Mouse (Mus musculus) kidney, postnatal 25 days (tissue): ENCODE measurements around the gene Gm5475.

Experiments
- DNase-seq, 2 experiments: peaks; one replicate each; pipeline ENCODE4 v3.0.0; 2021; ENCODE audit warnings: mixed read lengths in 2 of 2

The Gm5475 gene

DNA sequence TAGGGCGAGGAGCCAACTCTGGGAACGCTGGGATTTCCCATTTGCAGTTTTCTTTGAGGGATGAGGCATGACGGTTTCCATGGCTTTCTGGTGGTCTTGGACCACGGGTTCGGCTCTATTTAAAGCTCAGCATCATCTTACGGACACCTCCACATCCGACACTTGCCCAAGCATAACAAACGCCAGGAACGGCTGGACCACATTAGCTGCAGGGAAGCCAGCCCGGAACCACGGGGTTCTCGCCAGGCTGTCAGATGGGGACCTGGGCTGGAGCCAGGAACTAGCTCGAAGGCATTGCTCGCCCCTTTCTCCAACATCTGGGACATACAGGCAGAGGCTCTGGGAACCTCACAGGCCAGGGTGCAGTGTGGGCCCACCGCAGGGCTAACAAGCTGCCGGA, 29.3 kb downstream of the Gm5475 start:
- peak; percentile 56 to 62 for DNase-seq

DNA sequence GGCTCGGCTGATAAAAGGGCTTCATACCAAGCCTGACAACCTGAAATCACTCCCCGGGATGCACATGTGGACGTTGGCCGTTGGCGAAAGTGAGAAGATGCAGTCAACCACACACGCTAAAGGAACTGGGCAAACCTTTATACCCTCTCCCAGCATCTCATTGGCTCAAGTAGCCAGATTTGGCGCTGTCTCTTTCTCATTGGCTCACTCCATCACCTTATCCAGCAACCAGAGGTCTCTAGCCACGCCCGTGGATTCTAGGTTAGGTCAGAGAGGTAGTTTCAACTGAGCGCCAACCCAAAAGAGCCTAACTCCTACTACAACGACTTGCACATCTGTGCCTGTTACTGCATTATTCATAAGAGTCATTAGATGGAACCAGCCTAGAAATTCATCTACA, 30.5 kb downstream of the Gm5475 start:
- no peak for DNase-seq

DNA sequence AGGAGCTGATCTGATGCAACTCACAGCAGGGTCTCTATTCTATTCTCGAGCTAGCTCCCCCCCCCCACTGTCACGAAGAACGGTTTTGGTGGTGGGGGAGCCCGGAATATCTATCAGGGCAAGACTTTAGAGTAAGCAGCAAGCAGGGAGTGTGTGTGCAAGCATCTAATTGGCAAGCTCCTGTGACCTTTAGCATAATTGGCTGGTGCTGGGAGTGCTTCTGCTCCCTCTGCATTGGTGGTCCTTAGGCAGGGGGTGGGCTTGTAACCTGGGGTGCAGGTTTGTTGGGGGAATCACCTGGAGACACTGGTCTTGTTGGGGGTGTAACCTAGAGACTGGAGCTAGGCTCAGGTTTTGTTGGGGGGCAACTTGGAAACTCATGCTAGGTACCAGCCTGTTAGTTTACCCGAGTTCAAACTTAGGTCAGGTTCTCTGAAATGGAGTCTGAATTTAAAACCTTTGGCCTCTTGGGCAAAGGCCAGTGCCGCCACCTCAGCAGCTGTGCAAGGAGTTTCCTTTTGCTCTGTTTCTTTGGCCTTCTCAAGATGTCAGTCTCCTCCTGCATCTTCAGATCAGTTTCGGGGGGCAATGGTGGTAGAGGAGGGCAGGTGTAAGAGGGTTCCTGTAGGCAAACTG, 34.5 kb downstream of the Gm5475 start:
- peak; percentile 85 to 89 for DNase-seq

DNA sequence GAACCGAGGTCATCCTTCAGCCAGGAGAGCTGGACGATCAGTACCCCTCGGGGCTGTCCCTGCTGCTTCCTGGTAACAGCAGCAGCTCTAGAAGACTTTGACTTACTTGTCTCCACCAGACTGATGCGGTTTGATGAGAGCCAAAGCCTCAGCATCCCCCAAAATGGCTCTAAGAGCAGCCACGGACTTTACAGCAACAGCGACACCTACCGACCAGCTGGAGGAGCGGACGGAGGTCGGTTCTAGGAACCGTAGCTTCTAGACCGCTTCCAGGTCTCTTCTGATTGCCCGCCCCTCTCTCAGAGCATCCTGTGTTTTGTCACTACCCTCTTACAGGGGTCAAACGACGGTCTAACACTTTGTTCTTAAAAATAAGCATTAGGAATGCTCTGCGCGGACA, 35.4 kb downstream of the Gm5475 start:
- DNase-seq: peak; percentile 76 to 82

DNA sequence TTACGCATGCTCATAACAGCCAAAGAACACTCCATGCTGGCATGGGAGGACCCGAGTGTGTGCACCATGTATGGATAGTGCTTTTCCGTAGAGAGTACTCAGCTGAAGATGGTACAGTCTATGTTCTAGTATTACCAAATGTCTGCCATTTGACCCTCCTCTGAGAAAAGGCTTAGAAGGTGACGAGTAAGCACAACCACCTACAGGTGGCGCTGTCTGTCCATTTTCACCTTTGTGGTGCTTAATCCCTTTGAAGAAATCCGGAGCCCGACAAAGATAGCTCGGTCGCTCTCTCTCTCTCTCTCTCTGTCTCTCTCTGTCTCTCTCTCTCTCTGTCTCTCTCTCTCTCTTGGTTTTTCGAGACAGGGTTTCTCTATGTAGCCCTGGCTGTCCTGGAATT, 36.1 kb downstream of the Gm5475 start:
- DNase-seq: peak; percentile 83 to 84

DNA sequence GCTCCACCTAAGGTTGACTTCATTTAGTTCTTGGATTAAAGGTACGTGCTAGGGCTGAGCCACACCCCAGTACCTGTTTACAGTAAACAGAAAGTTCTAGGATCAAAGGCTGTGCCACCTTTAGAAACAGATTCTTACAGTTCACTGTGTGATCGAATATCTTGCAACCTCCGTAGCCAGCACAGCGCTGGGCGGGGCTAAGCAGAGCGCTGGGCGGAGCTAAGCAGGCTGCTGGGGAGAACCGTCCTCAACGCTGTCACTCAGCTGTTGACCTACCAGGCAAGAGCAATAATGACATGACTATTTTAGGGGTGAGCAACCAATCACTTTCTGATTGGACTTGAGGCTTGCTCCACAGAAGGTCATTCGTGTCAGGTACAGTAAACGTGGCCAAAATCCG, 39.0 kb downstream of the Gm5475 start:
- DNase-seq: peak; percentile 64 to 76

DNA sequence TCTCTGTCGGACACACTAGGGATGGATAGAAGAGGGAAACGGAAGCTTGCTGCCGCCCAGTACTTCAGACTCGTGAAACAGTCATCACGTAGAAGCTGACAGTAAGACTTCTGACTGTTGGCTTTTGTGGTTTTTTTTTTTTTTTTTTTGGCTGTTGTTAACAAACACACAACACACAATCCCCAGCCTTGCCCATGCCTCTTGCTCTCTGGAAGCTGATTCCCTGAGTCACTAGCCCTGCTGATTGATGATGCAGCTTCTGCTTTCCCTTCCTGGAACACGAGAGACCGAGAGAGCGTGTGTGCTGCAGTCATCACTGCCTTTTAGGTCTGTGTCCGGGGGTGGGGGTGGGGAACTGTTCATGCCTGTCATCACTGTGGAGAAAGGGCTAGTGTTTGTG, 39.7 kb downstream of the Gm5475 start:
- DNase-seq: no peak

DNA sequence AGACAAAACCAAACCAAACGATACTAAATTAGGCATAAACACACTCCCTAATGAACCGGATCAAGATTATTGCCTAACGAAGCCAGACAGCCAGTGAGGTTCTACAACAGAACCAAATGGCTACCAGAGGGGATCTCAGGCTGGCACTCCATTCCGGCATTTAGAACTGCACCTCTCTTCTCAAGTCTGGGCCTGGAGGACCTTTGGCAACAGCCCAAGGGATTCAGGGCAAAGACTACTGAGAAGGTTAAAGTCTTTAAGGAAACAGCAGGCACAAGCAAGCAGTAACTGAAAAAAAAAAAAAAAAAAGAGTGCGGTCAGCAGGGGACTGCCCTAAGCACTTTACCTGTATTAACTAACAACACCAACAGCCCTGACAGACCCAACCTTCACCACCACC, 40.1 kb downstream of the Gm5475 start:
- DNase-seq: peak; percentile 87 to 91

DNA sequence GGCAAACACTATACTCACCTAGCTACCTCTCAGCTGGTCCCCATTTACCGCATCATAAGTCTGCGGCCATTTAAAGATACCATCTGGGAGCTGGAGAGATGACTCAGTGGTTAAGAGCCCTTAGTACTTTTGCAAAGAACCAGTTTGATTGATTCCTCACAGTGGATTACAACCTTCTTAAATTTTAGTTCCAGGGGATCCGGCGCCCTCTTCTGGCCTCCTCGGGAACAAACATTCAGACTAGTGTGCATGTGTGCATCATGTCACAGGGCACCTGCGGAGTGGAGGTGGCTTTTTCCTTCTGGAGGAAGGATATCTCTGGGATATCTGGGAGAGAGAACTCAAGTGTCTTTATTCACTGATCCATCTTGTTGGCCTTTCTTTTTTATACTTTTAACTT, 41.8 kb downstream of the Gm5475 start:
- DNase-seq: peak; percentile 83 to 88

DNA sequence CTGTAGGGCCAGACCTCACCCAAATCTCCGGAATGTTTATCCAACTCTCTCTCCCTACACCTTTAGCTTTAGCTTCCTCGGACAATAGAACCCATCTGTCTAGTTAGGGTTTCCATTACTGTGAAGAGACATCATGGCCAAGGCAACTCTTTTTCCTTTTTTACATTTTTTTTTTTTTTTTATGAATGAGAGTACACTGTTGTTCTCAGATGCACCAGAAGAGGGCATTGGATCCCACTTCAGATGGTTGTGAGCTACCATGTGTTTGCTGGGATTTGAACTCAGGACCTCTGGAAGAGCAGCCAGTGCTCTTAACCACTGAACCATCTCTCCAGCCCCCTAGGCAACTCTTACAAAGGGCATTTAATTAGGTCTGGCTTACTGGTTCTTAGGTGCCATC, 43.5 kb downstream of the Gm5475 start:
- no peak for DNase-seq

DNA sequence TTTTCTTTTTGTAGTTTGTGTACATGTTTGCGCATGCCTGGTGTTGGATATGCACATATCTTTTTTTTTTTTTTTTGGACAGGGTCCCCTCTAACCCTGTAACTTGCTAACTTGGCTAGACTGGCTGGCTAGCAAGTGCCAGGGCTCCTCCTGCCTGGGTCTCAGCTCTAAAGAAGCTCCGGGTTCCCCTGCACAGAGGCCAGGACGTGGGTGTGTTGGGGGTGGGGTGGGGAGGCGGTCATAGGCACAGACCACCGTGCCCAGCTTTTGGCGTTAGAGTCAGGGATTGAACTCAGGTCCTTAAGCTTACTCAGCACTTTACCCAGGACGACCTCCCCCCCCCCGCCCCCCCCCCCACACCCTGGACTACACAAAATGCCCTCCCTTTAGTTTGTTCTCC, 45.8 kb downstream of the Gm5475 start:
- DNase-seq: no peak

DNA sequence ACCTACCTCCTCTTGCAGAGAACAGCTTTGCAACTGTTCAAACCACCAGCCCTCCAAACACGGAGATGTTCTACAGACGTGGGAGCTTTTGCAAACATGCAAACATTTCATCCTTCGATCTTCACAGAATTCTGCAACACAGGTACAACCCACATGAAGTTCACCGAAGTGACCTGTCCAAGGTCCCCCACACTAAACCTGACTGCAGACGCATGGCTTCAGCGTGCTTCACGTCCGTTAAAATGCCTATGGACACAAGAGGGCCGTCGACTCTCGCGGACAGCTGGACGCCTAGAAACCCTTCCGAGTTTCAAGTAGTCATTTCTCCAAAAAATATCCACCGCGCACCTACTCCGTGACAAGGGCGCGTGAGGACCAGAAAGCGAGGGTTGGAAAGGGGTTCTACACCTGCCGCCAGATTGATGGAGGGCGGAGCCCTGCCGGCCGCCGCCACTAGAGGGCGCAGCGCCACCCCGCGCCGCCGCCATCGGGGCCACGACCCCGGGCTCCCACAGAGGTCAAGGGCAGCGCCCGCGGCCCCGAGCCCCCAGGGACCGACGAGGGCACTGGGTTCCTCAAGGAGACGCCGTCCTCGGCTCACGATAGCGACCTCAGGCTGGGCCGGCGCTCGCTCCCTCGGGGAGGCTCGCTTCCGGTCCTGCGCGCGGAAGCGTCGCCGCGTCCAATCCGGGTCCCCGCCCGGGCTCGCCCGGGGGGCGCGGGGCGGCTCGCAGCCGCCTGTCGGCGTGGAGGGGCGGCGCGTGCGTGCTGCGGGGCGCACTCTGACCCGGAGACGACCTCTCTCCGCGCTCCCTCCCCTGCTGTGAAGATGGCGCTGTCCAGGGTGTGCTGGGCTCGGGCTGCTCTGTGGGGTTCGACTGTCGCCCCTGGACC, 46.6 kb downstream of the Gm5475 start, which contains the start of gene Letmd1:
TSS of gene Letmd1 (plus strand) at position 729 of the 894 bp plus-strand sequence.
- peak; percentile 88 to 95 for DNase-seq

DNA sequence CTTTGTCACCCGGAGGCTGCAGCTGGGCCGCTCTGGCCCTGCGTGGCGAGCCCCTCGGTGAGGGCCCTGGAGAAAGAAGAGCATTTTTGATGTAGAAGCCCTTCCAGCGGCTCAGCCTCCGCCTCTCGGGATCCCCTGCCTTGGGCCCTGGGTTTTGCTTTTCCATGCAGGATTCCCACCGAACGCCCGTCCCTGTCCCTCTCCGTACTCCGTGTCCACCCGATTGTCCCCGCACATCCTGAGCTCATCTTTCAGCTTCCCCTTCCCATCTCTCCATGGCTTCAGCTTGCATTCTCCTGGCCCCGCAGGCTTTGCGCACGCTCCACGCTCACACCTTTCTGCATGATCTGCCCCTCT, 47.2 kb downstream of the Gm5475 start:
- no peak for DNase-seq

DNA sequence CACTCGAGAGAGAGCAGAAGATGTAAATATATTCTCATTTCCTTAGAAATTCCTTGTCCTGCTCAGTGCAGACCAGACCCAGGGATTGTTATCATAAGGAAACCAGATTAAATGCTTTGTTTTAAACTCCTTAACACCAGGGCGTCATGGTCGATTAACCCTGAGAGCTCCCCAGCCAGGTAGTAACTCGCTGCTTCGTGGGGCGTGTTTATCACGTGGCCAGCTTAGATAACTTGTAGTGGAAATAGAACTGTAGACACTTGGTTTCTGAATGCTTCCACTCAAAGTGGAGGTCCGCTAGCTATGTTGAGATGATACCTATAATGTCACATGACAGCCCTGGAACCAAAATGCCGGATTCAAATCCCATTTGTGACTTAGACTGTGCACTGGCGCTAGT, 48.1 kb downstream of the Gm5475 start:
- DNase-seq: peak; percentile 56 to 73

DNA sequence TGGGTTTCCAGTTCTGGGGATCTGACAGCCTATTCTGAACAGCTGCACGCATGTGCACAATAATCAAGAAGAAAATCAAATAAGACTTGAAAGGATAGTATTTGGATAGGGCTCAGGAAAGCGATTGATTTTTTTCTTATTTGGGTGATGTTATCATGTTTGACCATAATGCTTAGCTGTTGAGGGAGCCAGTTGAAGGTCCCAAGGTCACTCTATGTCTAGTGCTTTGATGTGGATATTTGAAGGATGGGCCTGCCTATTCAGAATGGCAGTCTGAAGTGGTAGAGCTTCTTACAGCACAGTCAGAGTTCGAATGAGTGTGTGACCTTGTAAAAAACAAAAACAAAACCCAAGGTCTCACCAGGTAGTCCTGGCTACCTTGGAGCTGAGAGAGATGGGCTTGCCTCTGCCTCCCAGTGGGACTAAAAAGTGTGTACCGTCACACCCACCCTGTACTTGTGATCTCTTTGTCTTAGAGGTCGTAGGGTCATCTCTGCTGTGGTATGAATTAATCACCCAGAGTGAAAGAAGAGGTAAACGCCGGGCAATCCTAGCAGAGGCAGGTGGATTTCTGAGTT, 52.1 kb downstream of the Gm5475 start:
- DNase-seq: no peak
